Mouse (Mus musculus): Measurements from ENCODE around the gene Hoxa9. TPM values are rescaled to one million over a fixed set of nuclear protein-coding genes. Genes with fewer than 3 reads are reported as not detected.
A peak's percentile ranks its signal among the peaks of the same experiment; 100 is the strongest.

Hoxa9 gene
- total RNA-seq, 4 experiments from 2014 or later: 5.2 to 8.3 (median 7.5) TPM

DNA sequence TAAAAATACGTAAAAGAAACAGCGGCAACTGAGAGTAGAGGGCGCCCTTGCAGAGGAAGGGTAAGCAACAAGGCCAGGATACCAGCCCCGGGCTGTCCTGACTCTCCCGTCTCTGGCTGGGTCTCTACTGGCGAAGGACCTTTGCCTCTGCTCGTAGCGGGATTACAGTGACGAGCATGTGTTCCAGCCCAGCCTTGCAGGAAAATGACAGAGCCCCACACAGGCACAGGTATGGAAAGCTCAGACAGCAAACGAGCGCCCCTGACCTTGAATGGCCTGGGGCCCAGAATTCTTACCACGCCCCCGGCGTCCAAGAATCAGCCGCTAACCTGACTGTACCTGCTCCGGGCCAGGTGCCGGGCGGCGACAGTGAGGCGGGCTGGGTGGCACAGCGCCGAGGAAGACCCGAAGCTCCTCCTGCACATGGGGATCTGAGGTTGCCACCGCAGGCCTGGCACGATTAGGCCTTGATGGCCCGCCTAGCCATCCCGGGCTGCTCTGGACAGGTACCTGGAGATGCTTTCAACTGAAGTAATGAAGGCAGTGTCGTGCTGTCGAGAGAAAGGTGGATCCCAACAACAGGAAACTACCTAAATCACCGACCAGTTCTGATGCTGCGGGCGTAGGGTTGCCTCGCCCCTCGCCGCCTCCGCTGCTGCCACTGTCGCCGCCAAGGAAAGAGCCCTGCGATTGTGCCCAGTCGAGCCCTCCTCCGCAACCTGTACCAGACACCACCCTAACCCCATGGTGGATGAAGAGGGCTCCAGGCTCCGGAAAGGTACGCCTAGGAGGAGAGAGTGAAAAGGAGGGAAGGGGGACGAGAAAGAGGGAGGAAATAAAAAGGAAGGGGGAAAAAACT lies 1.1 kb downstream of the Hoxa9 start:
- DNase-seq (ENCODE audit: low spot score in 2 of 2): no peak

GRCm38 (mm10) chr6:52228475-52229465 lies 2.1 kb downstream of the Hoxa9 start:
- peak in 1 of 2 experiments; percentile 33 for DNase-seq (ENCODE audit: low spot score in 2 of 2)

GRCm38 (mm10) chr6:52227470-52228222 lies 3.2 kb downstream of the Hoxa9 start:
- no peak for DNase-seq (ENCODE audit: low spot score in 2 of 2)

- DNase-seq (ENCODE audit: low spot score in 2 of 2): no peak
Measured at GRCm38 (mm10) chr6:52226569-52227257, 4.2 kb downstream of the Hoxa9 start.

DNA sequence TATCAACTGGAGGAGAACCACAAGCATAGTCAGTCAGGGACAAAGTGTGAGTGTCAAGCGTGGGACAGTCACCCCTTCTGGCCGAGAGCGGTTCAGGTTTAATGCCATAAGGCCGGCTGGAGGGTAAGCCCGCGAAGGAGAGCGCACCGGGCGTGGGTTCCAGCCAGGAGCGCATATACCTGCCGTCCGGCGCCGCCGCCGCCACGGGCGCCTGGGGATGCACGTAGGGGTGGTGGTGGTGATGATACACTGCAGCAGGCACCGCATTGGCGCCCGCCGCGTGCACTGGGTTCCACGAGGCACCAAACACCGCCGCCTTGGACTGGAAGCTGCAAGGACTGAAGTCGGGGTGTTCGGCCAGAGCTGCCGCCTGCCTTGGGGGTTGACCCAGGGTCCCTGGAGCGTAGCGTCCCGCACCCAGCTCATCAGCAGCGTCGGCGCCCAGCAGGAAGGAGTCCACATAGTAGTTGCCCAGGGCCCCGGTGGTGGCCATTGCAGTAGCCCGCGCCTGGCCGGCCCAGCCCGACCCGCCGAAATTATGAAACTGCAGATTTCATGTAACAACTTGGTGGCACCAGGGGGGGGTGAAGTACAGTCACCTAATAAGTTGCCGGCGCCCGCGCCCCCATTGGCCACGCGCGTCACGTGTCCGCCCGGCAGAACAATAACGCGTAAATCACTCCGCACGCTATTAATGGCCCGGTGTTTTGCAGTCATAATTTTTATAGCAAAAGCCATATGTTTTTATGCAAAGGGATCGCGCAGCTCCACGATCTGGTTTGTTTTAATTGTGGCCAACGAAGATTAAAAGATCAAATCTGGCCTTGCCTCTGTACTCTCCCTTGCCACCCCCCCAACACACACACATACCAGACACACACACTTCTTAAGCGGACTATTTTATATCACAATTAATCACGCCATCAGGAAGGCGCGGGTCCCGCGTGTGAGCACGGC lies 5.0 kb downstream of the Hoxa9 start:
- DNase-seq (ENCODE audit: low spot score in 2 of 2): peak; percentile 75 to 89

GRCm38 (mm10) chr6:52224895-52225611 lies 5.8 kb downstream of the Hoxa9 start:
- no peak for DNase-seq (ENCODE audit: low spot score in 2 of 2)

DNA sequence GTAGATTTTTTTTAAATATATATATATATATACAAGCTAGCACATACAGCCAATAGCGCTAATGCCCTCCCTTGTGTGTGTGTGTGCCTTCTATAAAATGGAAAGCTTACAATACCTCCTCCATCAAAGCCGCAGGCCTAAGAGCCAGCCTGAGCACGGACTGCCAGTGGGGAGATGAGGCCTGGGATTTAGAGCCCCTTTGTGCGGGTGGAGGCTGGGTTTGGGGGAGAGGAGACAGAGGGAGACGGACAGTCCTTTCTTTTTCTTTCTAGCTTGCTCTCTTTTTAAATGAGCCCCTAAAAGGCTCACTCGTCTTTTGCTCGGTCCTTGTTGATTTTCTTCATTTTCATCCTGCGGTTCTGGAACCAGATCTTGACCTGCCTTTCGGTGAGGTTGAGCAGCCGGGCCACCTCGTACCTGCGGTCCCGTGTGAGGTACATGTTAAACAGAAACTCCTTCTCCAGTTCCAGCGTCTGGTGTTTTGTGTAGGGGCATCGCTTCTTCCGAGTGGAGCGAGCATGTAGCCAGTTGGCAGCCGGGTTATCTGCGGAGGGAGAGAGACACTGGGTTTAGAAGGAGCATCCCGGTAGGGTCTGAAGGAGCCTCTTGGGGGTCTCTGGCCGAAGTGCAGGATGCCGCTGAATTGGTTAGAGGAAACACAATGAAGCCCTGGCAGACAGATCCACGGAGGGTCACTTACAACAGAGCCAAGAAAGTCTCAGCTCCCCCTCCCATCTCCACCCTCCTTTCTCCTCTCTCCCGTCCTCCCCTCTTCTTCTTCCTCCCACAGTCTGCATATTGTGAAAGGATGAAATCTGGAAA lies 6.7 kb downstream of the Hoxa9 start:
- no peak for DNase-seq (ENCODE audit: low spot score in 2 of 2)

DNA sequence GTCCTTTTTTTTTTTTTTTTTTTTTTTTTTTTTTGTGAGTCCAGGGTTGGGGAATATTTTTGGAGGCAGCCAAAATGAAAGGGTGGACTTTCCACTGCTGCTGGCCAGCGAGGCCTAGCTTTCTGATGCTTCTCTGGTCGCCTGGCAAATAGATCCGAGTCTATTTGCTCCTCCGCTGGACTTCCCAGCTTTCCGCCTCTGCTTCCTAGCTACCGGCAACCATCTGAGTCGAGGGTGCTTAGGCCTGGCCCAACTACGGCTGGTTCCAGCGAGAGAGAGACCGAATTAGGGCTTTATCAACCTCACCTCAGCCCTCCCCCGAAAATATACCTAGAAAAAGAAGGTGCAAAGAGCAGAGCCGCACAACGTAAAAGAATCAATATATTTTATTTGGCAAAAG lies 8.2 kb downstream of the Hoxa9 start:
- no peak for DNase-seq (ENCODE audit: low spot score in 2 of 2)

DNA sequence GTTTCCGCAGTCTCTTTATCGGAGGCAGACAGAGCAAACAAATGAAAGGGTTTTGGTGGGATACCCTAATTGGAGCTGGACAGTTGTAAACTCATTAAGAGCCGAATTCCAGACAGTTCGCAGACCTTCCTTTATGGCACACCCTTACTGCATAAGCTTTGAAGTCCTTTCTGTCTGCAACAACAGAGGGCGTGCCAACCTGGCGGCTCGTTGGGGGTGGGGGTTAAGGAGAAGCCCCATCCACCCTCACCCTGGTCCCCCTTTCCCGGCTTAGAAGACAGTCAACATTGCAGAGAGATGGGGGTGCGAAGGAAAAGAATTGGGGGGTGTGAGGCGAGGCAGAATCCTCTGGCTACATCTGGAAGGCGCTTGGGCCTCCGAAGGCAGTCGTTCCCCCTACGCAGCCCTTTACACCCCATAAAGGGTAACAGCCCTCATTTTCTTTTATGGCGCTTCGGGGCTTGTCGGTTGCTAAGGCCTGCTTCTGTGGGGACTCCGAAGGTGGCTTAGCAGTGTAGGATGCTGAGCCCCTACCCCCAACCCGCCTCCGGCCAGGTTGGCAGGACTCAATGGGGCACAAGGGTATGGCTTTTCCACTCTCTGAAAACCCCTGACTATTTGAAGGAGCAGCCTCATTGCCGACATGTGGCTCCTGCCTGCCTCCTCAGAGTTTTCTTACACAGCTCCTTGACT lies 8.8 kb downstream of the Hoxa9 start:
- DNase-seq (ENCODE audit: low spot score in 2 of 2): no peak

DNA sequence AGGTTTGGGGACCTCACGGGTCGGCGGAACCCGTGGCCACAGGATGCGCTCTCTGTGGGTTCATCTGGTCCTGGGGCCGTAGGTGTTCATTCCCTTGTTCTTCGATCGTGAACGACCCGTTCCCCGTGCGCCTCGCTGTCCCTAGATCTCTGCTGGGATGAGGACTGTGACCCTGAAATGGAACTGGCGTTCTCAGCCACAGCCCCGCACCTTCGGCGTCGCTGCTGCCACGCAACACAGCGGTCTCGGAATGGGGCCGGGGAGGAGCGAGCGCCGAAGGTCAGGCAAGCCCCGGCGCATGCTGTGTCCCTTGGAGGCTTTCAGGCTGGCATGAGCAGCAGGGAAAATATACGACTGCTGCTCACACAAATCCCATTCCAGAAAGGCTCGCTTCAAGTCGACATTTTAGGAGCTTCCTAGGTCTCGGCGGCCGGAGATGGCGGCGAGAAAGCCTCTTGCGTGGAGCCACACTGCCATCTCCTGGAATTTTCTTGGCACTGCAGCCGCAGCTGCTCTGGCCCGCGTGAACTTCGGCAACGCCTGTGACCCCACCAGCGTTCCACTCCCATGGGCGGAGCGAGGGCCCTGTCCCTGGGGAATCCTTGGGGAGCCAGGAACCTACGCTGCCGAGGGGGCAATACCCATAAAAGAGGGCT lies 9.4 kb downstream of the Hoxa9 start, which contains the start of gene Hoxa7:
Gene Hoxa7 (minus strand): TSS at position 518 of the 656 bp plus-strand sequence.
- DNase-seq (ENCODE audit: low spot score in 2 of 2): peak; percentile 92

DNA sequence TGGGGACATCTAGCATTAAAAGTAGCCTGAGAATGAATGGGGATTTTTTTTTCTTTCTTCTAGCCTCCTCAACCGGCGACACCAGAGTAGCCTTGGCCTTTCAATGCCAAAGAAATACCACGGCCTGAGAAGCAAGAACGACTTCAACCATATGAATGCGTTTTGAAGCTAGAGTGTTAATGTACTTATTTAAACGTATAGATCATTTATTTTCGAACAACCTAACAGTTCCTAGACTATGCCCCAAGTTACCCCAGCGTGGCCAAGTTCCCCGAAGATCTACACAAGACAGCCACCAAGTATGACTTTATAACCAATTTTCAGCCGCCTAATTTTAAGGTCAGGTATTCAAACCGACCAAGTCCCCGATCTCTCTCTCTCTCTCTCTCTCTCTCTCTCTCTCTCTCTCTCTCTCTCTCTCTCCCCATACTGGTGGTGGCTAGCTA lies 10.0 kb downstream of the Hoxa9 start:
- no peak for DNase-seq (ENCODE audit: low spot score in 2 of 2)

- no peak for DNase-seq (ENCODE audit: low spot score in 2 of 2)
Measured at GRCm38 (mm10) chr6:52220003-52220864, 10.7 kb downstream of the Hoxa9 start.

GRCm38 (mm10) chr6:52219234-52219942 lies 11.5 kb downstream of the Hoxa9 start:
- no peak for DNase-seq (ENCODE audit: low spot score in 2 of 2)

DNA sequence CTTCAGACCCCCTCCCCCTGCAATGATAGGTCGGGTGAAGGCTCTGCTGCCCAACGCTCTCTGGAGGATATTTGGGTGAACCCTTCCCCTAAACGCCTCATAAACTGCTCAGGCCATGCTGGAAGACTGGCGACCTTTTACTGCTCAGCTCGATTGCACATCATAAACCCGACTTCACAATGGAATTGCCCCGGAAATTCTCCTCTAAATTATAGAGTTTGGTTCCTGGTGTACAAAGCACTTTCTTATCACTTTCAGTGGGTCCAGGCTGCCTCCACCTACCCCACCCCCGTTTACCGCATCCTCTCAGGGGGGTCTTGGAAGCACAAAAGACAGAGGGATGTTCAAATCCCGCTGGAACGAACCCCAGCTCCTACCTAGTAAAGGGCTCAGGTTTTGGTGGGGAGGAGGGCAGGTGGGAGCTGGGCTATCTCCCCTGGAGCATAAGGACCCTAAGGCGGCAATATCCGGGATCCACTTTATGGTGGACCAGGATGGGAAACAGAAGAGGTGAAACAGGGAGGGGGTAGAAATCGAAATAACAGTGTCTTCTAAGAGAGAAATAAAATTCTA lies 12.2 kb downstream of the Hoxa9 start:
- no peak for DNase-seq (ENCODE audit: low spot score in 2 of 2)
